Mouse (Mus musculus) Muller cell, postnatal 12 days (primary cell): ENCODE measurements around the gene Olfr186.
"Not testable (repeated sequence)": the region's sequence is repeated elsewhere in the genome, so short reads cannot be mapped to it uniquely, and the experiment has no call there.

Experiments
- DNase-seq: peaks from one replicate; pipeline ENCODE4 v3.0.0-alpha.2; 2015; ENCODE audit errors: inconsistent ontology term

Gene Olfr186

GRCm38 (mm10) chr16:59030191-59030590 is at the start of gene Olfr186:
Olfr186 (minus strand) TSS chr16:59030291.
- no peak for DNase-seq

DNA sequence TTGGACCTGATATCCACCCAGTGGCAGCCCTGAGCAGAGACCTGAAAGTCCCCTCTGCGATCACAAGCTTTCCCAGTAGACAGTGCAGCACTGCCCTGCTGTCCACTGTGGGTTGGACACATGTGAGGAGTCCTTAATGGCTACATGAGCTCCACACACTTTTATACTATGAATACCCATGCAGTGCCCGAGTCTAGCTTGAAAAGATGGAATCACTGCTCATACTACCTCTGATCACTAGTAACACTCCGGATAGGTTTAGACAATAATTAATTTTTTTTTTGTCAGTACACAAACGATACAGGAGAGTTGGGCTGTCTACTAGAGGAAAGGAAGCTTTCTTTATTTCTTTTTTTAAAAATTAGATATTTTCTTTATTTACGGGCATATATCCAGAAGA is 47.8 kb upstream of the Olfr186 start, which contains the start of gene Olfr190:
Gene Olfr190 (minus strand): TSS at position 101 of the 400 bp plus-strand sequence.
- DNase-seq = no peak

- no peak for DNase-seq
These were observed 43.4 kb upstream of the Olfr186 start for GRCm38 (mm10) chr16:59073520-59073919.

- DNase-seq = no peak
These were observed 41.7 kb upstream of the Olfr186 start for GRCm38 (mm10) chr16:59071755-59072154.

DNA sequence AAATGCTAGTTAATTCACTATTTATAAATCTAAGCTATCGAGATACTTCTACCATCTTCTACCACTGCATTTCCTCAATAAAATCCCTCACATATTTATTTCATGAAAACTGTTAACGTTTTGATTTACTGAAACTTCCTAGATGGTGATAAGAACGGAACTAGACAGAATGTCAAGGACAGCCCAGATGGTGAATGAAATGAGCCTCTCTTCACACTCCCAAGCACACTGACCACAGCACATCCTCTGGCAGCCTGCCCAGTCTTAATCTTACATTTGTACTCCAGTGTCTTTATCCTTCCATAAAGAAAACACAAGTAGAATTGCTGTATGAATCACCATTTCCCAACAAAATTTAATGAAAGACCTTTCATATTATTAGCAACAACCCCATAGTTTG is 32.3 kb upstream of the Olfr186 start:
- not testable (repeated sequence) for DNase-seq

GRCm38 (mm10) chr16:59049286-59049685 is 19.2 kb upstream of the Olfr186 start:
- DNase-seq = not testable (repeated sequence)

DNA sequence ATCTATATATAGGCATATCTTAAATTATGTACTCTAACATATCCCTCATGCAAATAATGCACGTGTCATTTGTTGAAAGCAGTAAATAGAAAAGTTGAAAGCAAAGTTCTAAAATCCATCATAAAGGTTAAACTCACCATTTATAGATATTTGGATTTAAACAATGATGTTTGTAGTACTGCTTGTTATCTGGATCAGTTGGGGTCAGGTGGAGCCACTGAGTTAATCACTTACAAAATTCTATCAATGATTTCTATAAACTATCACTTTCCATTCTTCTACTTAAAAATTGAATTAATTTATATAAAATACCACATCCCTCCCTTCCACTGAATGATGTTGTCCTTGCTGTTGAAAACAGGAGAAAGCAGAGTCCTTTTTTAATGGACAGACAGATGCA is 18.8 kb upstream of the Olfr186 start:
- DNase-seq = no peak

GRCm38 (mm10) chr16:59047579-59047978 is 17.5 kb upstream of the Olfr186 start:
- no peak for DNase-seq

DNA sequence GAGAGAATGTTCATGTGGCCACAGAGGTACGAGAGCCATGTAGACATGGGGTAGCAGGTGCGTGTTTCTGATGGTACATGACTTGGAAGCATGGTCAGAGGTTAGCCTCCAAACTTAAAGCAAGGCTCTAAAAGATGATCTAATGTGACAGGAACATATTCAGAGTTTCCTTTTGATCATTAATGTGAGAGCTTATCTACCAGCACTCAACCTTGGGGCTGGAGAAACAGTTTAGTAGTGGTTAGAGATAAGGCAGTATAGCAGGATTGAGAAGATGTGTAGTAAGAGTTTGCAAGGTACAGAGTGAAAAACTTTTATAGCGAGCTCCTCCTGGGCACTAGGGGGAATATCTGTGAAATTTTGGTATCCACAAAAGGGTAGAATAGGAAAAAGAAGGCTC is 15.7 kb upstream of the Olfr186 start:
- no peak for DNase-seq

DNA sequence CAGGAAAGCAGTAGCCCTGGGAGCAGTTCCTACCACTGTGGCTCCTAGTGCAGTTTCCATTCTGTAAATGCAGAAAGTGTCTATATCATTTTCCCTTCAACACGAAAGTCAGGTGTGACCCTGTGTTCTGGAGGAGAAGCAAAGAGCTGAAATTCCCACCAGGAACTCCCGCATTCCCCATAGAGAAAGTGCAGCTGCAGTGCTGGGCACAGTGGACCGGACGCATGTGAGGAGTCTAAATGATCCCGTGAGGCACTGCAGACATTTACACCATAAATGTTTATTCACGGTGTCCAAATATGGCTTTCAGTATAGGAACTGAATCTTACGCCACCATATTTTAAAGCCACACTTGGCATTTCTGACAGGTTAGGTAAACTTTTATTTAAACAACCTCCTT is 9.6 kb upstream of the Olfr186 start, which contains the start of gene Olfr187:
Gene Olfr187 (minus strand): TSS at position 58 of the 400 bp plus-strand sequence.
- no peak for DNase-seq

DNA sequence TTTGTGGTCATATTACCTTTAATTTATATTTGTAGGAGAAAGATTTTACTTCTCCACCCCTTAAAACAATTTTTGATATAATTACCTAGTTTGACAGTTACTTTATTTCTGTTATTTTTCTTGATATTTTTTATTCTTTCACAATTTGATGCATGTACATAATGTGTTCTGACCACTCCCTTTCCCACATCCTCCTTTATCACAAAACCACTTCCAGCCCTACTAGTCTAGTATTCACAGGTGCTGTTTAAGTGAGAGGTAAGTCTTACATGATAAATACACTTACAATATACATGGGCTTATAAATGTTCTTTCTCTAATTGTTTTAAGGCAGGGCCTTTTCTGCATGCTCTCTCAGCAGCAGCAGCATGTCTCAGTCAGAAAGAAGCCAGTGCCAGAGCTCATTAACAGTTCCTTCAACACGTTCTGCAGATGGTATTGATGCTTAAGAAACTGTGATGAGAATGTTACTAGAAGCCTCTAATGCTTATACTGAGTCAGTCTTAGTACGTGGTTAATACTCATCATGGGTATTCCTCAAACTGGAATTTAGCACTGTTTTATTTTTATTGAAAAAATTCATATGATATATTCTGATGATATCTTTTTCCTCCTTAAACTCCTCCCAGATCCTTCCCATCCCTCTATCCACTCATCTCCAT is 16.6 kb downstream of the Olfr186 start:
- DNase-seq = no peak

GRCm38 (mm10) chr16:59007146-59007545 is 22.9 kb downstream of the Olfr186 start:
- no peak for DNase-seq

GRCm38 (mm10) chr16:58995057-58995456 is 35.0 kb downstream of the Olfr186 start, which contains the start of gene Olfr183:
Olfr183 (plus strand) TSS chr16:58995357.
- no peak for DNase-seq
